In the genomic region with DNA sequence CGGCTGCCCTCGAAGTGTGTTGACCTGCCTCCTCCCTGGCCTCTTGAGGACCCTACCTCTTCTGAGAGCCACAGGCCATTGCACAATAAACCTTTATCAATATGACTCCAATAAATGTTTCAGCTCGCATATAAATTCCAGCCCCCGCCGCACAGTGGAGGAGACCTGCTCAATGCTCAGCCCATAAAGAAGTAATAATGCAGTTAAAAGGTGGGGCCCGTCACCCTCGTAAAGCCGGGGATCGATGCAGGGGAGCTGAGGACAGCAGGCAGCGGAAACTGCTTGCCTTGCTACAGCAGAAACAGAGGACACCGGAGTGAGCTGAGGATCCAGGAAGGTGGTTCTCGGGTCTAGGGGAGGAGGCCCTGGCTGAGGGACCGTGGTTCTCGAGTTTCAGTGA, we compare ENCODE assay signal across 23 mouse cellular contexts.
DNase-seq lines count a peak whose midpoint lies in the region; ATAC-seq lines count a peak whose summit lies in the region.
"Had no signal": no experiment of that assay in that cellular context is flagged by ENCODE, and none has a peak within 500 bp of the region (broad histone marks: within the 10 kb centered on the region; RNA-seq: fewer than 3 reads in every experiment).

No protein-coding gene starts in this region.

- peak overlapping the region; percentile 76; the same call in 1 of the 2 replicates for H3K27ac ChIP-seq in forebrain, embryonic 13.5 days
- H3K27ac ChIP-seq in forebrain, embryonic 12.5 days = no peak overlapping the region
- 0 out of 2 replicates have a peak overlapping the region, but pooled peaks have one; percentile 79 for H3K27ac ChIP-seq in hindbrain, embryonic 13.5 days
- no peak overlapping the region for H3K27ac ChIP-seq in hindbrain, embryonic 16.5 days (ENCODE audit: low read depth, low read length)
- 0 out of 2 replicates have a peak overlapping the region, but pooled peaks have one; percentile 82 for H3K27ac ChIP-seq in midbrain, embryonic 14.5 days (replicated peaks; ENCODE audit: low read depth, low read length)
- no peak overlapping the region for H3K27ac ChIP-seq in midbrain, embryonic 16.5 days (ENCODE audit: low read length)
- H3K27ac ChIP-seq: embryonic facial prominence, embryonic 15.5 days; forebrain, embryonic 10.5 days; heart, embryonic 10.5 days had no signal

- DNase-seq in midbrain, embryonic 14.5 days = no peak
- DNase-seq in spleen, adult 18-20 months = no peak
- DNase-seq: adrenal gland, adult 8-10 months; adrenal gland, postnatal 36 days; B cell, adult 2 months; cerebellum, adult 2 months; cerebellum, postnatal 10 days; embryo, embryonic 11 days; gastrocnemius, postnatal 10 days; heart, adult 18-20 months; heart, postnatal 10 days; heart, postnatal 4 days had no signal

- H3K27me3 ChIP-seq in forebrain, embryonic 13.5 days = no peaks in the 10 kb centered on the region
- H3K27me3 ChIP-seq in forebrain, embryonic 12.5 days = peaks cover 17% of the 10 kb centered on the region
- H3K27me3 ChIP-seq in hindbrain, embryonic 13.5 days = 0 out of 2 replicates have a peak, but pooled peaks cover 14% of the 10 kb centered on the region
- no peaks in the 10 kb centered on the region for H3K27me3 ChIP-seq in hindbrain, embryonic 16.5 days (replicated peaks; ENCODE audit: control insufficient read depth, insufficient read depth, low read length)
- H3K27me3 ChIP-seq in midbrain, embryonic 14.5 days (ENCODE audit: control insufficient read depth, insufficient read depth, low read length) = no peaks in the 10 kb centered on the region
- H3K27me3 ChIP-seq in midbrain, embryonic 16.5 days (ENCODE audit: control insufficient read depth, insufficient read depth, low read depth, low read length) = no peaks in the 10 kb centered on the region
- H3K27me3 ChIP-seq: embryonic facial prominence, embryonic 15.5 days had no signal

- H3K9ac ChIP-seq in forebrain, embryonic 13.5 days = no peak overlapping the region
- no peak overlapping the region for H3K9ac ChIP-seq in forebrain, embryonic 12.5 days
- no peak overlapping the region for H3K9ac ChIP-seq in hindbrain, embryonic 13.5 days
- H3K9ac ChIP-seq in hindbrain, embryonic 16.5 days (ENCODE audit: low read depth, low read length) = no peak overlapping the region
- no peak overlapping the region for H3K9ac ChIP-seq in midbrain, embryonic 14.5 days (replicated peaks; ENCODE audit: low read length)
- H3K9ac ChIP-seq in midbrain, embryonic 16.5 days (ENCODE audit: low read depth, low read length) = no peak overlapping the region
- H3K9ac ChIP-seq: embryonic facial prominence, embryonic 15.5 days had no signal

- H3K4me2 ChIP-seq in forebrain, embryonic 13.5 days = no peak overlapping the region
- no peak overlapping the region for H3K4me2 ChIP-seq in forebrain, embryonic 12.5 days
- H3K4me2 ChIP-seq in hindbrain, embryonic 13.5 days = no peak overlapping the region
- no peak overlapping the region for H3K4me2 ChIP-seq in hindbrain, embryonic 16.5 days (ENCODE audit: low read length)
- no peak overlapping the region for H3K4me2 ChIP-seq in midbrain, embryonic 14.5 days (ENCODE audit: low read length)
- no peak overlapping the region for H3K4me2 ChIP-seq in midbrain, embryonic 16.5 days (ENCODE audit: low read length)
- H3K4me2 ChIP-seq: embryonic facial prominence, embryonic 15.5 days had no signal

- WGBS in forebrain, embryonic 13.5 days = 82% methylated on average over 14 of the region's 14 CpGs
- 81% methylated on average over 14 of the region's 14 CpGs for WGBS in forebrain, embryonic 12.5 days
- 72% methylated on average over 14 of the region's 14 CpGs for WGBS in hindbrain, embryonic 13.5 days
- WGBS in hindbrain, embryonic 16.5 days = 76% methylated on average over 14 of the region's 14 CpGs
- WGBS in midbrain, embryonic 14.5 days = 81% methylated on average over 14 of the region's 14 CpGs
- WGBS in midbrain, embryonic 16.5 days = 80% methylated on average over 14 of the region's 14 CpGs

- H3K4me3 ChIP-seq in forebrain, embryonic 13.5 days = no peak overlapping the region
- no peak overlapping the region for H3K4me3 ChIP-seq in forebrain, embryonic 12.5 days (replicated peaks)
- H3K4me3 ChIP-seq in hindbrain, embryonic 13.5 days = no peak overlapping the region
- no peak overlapping the region for H3K4me3 ChIP-seq in hindbrain, embryonic 16.5 days (ENCODE audit: low read length)
- H3K4me3 ChIP-seq in midbrain, embryonic 14.5 days (replicated peaks; ENCODE audit: low read depth, low read length) = no peak overlapping the region
- no peak overlapping the region for H3K4me3 ChIP-seq in midbrain, embryonic 16.5 days (ENCODE audit: low read depth, low read length)
- H3K4me3 ChIP-seq: embryonic facial prominence, embryonic 15.5 days; erythroblast, embryonic 14.5 days; forebrain, embryonic 10.5 days; heart, embryonic 10.5 days had no signal

- H3K9me3 ChIP-seq in forebrain, embryonic 13.5 days (replicated peaks) = no peaks in the 10 kb centered on the region
- no peaks in the 10 kb centered on the region for H3K9me3 ChIP-seq in forebrain, embryonic 12.5 days
- H3K9me3 ChIP-seq in hindbrain, embryonic 13.5 days = no peaks in the 10 kb centered on the region
- no peaks in the 10 kb centered on the region for H3K9me3 ChIP-seq in hindbrain, embryonic 16.5 days (ENCODE audit: control insufficient read depth, low read length)
- H3K9me3 ChIP-seq in midbrain, embryonic 14.5 days (ENCODE audit: control insufficient read depth, low read length) = no peaks in the 10 kb centered on the region
- no peaks in the 10 kb centered on the region for H3K9me3 ChIP-seq in midbrain, embryonic 16.5 days (replicated peaks; ENCODE audit: control insufficient read depth, low read length, poor library complexity, severe bottlenecking)
- H3K9me3 ChIP-seq: embryonic facial prominence, embryonic 15.5 days; forebrain, embryonic 10.5 days had no signal

- H3K36me3 ChIP-seq in forebrain, embryonic 13.5 days (ENCODE audit: poor library complexity, severe bottlenecking) = no peaks in the 10 kb centered on the region
- H3K36me3 ChIP-seq in forebrain, embryonic 12.5 days (replicated peaks) = no peaks in the 10 kb centered on the region
- no peaks in the 10 kb centered on the region for H3K36me3 ChIP-seq in hindbrain, embryonic 13.5 days
- no peaks in the 10 kb centered on the region for H3K36me3 ChIP-seq in hindbrain, embryonic 16.5 days (ENCODE audit: control insufficient read depth, insufficient read depth, low read length)
- H3K36me3 ChIP-seq in midbrain, embryonic 14.5 days (ENCODE audit: control insufficient read depth, insufficient read depth, low read length) = no peaks in the 10 kb centered on the region
- no peaks in the 10 kb centered on the region for H3K36me3 ChIP-seq in midbrain, embryonic 16.5 days (ENCODE audit: control insufficient read depth, insufficient read depth, low read length)
- H3K36me3 ChIP-seq: embryonic facial prominence, embryonic 15.5 days; forebrain, embryonic 10.5 days; G1E; heart, embryonic 10.5 days had no signal

- peaks cover 66% of the 10 kb centered on the region for H3K4me1 ChIP-seq in forebrain, embryonic 13.5 days
- peaks cover 51% of the 10 kb centered on the region for H3K4me1 ChIP-seq in forebrain, embryonic 12.5 days
- peaks cover 52% of the 10 kb centered on the region for H3K4me1 ChIP-seq in hindbrain, embryonic 13.5 days (replicated peaks)
- peaks cover 23% of the 10 kb centered on the region for H3K4me1 ChIP-seq in hindbrain, embryonic 16.5 days (ENCODE audit: control insufficient read depth, insufficient read depth, low read depth, low read length)
- H3K4me1 ChIP-seq in midbrain, embryonic 14.5 days (ENCODE audit: control insufficient read depth, insufficient read depth, low read length) = peaks cover 33% of the 10 kb centered on the region
- H3K4me1 ChIP-seq in midbrain, embryonic 16.5 days (ENCODE audit: control insufficient read depth, insufficient read depth, low read length) = peaks cover 25% of the 10 kb centered on the region
- H3K4me1 ChIP-seq: heart, embryonic 10.5 days had no signal

- ATAC-seq in forebrain, embryonic 13.5 days = no peak
- no peak for ATAC-seq in forebrain, embryonic 12.5 days (ENCODE audit: low FRiP score)
- no peak for ATAC-seq in hindbrain, embryonic 13.5 days (ENCODE audit: low FRiP score)
- no peak for ATAC-seq in hindbrain, embryonic 16.5 days
- no peak for ATAC-seq in midbrain, embryonic 14.5 days (ENCODE audit: low FRiP score, low TSS enrichment)
- no peak for ATAC-seq in midbrain, embryonic 16.5 days
- ATAC-seq: CD4-positive, CD25-positive, alpha-beta regulatory T cell, adult 4 months had no signal

Comparison
In these comparisons a context has a peak if more than half of its experiments do, and no peak if none do; other contexts are left out.
1. H3K27ac ChIP-seq: peak in forebrain, embryonic 13.5 days (single experiment), hindbrain, embryonic 13.5 days (single experiment) and midbrain, embryonic 14.5 days (single experiment); none in forebrain, embryonic 12.5 days (single experiment), hindbrain, embryonic 16.5 days (single experiment) and midbrain, embryonic 16.5 days (single experiment).